Mouse (Mus musculus) heart, adult 11 months (tissue): ENCODE data around the gene 2510039O18Rik.
A peak's percentile ranks its signal among the peaks of the same experiment; 100 is the strongest.

ENCODE experiments used
- DNase-seq: peaks from one replicate; pipeline ENCODE4 v3.0.0; 2022

The 2510039O18Rik gene

GRCm38 (mm10) chr4:147940576-147941044 lies at the start of gene 2510039O18Rik:
TSS of gene 2510039O18Rik (plus strand) at chr4:147940895.
- DNase-seq: peak; percentile 99

DNA sequence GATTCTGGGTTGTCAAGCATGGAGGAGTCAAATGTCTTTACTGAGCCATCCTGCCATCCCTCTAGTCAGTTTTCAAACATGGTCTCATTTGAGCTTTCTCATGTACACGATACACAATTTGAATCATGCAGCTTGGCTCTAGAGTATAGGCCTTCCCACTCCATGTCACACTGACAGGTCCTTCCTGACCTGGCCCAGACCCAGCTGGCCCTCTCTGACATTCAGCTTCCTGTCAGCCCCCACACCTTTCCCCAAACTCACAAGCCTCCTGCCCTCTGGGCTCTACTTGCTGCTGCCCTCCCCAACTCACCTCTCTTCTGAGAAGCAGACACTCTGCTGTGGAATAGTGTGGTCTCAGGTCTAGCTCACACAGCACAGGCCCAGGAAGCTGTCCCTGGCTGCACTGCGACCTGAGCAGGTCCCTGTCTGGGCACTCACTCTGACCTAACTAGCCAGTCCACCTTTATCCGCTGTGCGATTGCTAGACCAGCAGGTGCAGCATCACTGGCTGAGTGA lies 44.8 kb upstream of the 2510039O18Rik start:
- DNase-seq: peak; percentile 91

GRCm38 (mm10) chr4:147896411-147896810 lies 44.3 kb upstream of the 2510039O18Rik start:
- peak; percentile 95 for DNase-seq

DNA sequence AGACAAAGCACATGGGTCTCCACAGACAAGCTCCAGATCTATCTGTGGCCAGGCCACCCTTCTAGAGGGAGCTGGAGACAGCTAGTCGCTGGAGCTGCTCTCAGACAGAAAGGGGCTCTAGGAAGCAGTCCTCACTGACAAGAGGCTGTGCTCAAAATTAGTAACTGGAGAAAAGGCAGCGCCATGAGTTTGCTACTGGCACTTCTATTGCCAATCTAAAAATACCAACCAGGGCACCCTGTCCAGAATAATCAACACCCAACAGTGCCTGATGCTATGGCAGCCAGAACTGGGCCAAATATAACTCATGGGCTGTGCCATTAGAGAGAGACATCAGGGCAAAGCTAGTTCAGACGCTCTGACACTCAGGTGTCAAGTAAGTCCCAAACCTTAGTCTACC lies 43.3 kb upstream of the 2510039O18Rik start:
- DNase-seq: peak; percentile 97

- DNase-seq: peak; percentile 96
Observed at GRCm38 (mm10) chr4:147900452-147900851, 40.2 kb upstream of the 2510039O18Rik start.

- DNase-seq: peak; percentile 94
Observed at GRCm38 (mm10) chr4:147902906-147903500, 37.7 kb upstream of the 2510039O18Rik start.

GRCm38 (mm10) chr4:147903601-147904000 lies 37.1 kb upstream of the 2510039O18Rik start:
- peak; percentile 91 for DNase-seq

GRCm38 (mm10) chr4:147904313-147905089 lies 36.2 kb upstream of the 2510039O18Rik start, which contains the start of gene Mfn2:
TSS of gene Mfn2 (minus strand) at chr4:147904704.
- DNase-seq: peak; percentile 99

DNA sequence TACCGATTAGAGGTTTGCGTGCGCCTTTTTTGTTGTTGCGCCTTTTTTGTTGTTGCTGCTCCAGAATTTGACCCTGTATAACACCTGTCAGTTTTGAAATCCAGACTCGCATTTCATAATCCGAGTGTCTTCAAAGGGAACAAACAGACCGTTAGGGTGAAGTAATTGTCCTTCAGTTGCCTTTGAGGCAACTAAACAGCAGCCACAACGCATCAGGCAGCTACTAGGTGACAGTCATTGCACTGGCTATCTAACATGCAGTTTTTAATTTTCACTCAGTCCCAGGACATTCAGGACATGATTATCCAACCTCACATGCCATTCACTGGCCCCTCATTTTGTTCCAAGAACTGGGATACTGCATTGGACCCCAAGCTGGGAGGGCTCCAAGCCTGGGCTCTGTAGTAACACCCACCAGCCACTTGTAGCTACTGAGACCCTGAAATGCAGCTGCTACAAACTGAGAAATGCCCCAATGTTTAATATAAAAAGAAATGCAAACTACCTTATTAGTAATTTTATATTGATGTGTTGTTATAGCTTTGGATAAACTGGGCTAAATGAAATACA lies 35.5 kb upstream of the 2510039O18Rik start:
- peak; percentile 92 for DNase-seq

DNA sequence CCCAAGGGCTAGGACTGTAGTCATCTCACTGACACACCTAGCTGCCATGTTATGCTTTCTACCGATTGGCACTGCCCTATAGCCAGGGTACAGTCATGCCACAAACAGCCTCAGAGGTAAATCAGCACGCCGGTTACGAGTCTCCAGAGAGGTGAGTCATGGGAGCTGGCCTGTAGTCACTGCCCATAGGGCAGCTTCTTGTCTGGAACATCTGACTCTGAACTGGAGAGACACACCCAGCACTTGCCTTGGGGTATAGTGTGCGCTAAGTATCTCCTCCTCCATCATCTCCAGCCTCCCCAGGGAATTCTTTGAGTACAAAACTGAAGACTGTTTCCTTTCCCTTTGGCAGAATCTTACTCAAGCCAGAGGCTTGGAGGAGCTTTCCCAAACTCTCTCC lies 34.5 kb upstream of the 2510039O18Rik start:
- DNase-seq: peak; percentile 94

DNA sequence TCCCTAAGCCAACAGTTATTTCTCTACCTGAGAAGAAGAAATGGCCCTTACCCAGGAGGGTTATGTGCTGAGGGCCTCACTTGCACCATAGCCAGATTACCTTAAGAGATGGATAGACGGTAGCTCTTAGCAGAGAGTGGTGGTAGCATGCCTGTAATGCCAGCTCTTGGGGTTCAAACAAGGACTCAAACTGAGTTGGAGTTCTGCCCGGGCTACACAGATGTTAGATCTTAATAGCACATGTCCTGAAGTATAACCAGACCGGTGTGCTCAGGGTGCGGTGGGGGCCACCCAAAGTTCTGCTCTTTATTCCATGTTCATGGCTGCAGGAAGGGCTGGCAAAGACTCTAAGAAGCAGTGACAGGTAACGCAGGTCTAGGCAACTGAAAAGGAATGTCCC lies 31.2 kb upstream of the 2510039O18Rik start:
- DNase-seq: peak; percentile 94

GRCm38 (mm10) chr4:147918459-147919121 lies 22.1 kb upstream of the 2510039O18Rik start:
- DNase-seq: peak; percentile 88

DNA sequence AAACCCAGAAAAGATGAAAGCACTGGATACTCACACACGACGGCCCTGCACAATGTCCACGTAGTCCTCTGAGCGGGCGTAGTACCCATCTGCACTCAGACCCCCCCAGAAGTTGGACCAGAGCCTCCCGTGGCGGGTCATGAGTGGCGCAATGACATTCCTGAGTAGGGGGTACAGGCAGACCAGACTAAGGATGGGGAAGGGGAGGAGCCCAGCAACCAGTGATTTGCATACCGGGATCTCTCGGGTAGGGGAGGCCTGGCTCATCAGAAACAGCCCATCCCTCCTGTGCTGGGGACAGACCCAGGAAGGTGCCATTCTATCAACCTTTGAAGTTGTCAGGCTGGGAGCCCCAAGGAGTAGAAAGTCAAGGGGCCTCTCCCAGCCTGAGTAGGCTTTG lies 19.7 kb upstream of the 2510039O18Rik start:
- DNase-seq: peak; percentile 88

- no peak for DNase-seq
Observed at GRCm38 (mm10) chr4:147922341-147922740, 18.4 kb upstream of the 2510039O18Rik start.

- DNase-seq: peak; percentile 98
Observed at GRCm38 (mm10) chr4:147927705-147928104, 13.0 kb upstream of the 2510039O18Rik start.

- DNase-seq: peak; percentile 93
Observed at GRCm38 (mm10) chr4:147928136-147928535, 12.6 kb upstream of the 2510039O18Rik start.

DNA sequence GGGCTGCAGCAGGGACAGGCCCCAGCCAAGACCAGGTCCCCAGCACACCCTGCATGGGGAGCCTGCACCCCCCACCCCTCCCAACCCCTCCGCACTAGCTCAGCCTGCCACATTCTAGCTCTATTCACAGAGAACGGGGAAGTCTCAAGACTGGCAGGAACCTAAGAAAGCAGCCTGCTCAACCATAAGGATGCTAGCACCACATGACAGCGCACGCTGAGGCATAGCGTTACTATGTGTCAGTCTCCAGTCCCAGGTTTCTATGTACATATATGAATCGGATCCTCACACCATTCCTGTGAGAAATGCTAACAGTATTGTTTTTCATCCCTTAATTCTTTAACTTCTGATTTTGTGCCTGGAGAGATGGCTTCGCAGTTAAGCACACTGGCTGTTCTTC lies 12.2 kb upstream of the 2510039O18Rik start:
- DNase-seq: no peak

DNA sequence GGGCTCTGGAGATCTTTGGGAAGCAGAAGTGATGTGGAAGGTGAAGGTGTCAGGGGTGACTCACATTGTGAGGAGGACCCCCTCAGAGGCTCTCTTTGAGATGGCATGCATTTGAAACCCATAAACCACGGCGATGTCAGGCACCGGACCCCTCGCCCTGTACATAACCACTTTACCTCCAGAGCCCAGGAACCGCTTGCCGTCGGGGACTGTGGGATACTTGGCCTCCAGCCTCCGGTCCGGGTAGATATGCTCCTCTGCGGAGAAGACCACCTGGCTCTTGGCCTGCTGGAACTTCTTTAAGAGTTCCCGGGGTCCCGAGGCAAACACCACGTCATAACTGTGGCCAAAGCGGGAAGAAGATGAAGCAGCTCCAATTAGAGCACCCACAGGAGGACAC lies 9.7 kb upstream of the 2510039O18Rik start:
- DNase-seq: peak; percentile 92

- peak; percentile 97 for DNase-seq
Observed at GRCm38 (mm10) chr4:147934134-147934533, 6.6 kb upstream of the 2510039O18Rik start.

- DNase-seq: peak; percentile 93
Observed at GRCm38 (mm10) chr4:147934611-147935010, 6.1 kb upstream of the 2510039O18Rik start.

GRCm38 (mm10) chr4:147935904-147936303 lies 4.8 kb upstream of the 2510039O18Rik start:
- no peak for DNase-seq

- peak; percentile 99 for DNase-seq
Observed at GRCm38 (mm10) chr4:147936331-147936954, 4.3 kb upstream of the 2510039O18Rik start, which contains the start of gene Plod1. TSS of gene Plod1 (minus strand) at chr4:147936767.
